Mouse (Mus musculus): ENCODE measurements at regions not wholly inside any gene's neighbourhood (a gene's known extent, or its start where the extent isn't known, plus 50 kb on each side); places are given as distances from the start of the nearest gene placed in this dataset.
"Not testable (repeated sequence)": the region's sequence is repeated elsewhere in the genome, so short reads cannot be mapped to it uniquely, and the experiment has no call there.

DNA sequence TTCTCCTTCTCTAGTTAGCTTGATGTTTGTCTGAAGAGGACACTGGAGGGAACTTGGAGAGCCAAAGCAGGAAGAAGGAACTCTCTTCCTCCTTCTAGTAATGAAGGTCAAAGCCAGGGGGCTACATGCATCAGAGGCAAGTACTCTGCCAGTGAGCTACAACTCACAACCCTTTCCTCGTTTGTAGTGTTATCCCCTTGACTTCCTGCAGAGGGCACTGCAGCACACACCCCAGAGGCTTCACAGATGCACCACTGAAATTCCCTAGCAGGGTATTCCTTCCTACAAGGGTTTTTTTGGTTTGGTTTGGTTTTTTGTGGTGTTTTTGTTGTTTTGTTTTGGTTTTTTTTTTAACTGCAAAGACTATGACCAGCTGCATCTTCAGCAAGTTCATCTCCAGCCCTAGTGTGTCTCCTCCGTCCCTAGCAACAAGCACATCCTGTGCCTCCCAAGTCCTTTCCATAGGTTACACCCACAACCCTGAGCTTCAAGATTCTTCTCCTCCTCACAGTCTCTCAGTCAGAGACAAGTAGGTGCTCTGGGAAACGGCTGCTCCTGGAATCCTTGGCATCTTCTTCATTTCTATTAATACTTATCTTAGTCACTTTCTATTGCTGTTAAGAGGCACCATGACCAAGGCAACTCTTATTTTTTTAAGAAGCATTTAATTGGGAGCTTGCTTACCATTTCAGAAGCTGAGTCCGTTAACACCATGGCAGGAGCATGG lies 119.0 kb upstream of the Ipo5 start:
- no peaks in the 10 kb centered on the region for H3K9me3 ChIP-seq (replicated peaks)
- 77% methylated on average over 4 of the region's 4 CpGs for WGBS
- DNase-seq (ENCODE audit: low spot score): no peak

DNA sequence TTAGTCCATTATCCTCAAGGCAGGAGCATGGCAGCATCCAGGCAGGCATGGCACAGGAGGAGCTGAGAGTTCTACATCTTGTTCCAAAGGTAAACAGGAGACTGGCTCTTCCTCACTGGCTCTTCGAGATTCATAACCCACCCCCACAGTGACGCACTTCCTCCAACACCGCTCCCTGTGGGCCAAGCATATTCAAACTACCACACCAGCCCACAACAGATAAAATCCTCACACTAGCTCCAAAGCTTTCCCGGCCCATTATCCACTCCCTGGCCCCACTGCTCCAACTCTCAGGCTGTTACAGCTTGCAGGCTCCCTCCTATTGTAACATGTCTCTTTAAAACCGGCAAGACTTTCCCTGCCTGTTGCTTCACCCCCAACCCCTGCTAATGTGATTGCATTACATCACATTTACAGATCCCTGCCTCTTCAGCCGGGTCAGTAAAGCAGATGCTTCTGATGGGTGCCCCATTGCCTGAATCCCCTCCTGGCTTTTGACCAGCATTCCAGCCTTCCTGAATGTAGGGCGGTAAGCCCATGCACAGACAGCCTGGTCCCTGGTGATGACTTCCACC lies 113.0 kb upstream of the Ipo5 start:
- WGBS: 77% methylated on average over 7 of the region's 7 CpGs
- H3K27me3 ChIP-seq (ENCODE audit: low read depth, poor library complexity, severe bottlenecking): no peaks in the 10 kb centered on the region
- H3K4me1 ChIP-seq: no peaks in the 10 kb centered on the region
- H3K9me3 ChIP-seq (replicated peaks): no peaks in the 10 kb centered on the region
- H3K4me3 ChIP-seq: no peak overlapping the region
- DNase-seq (ENCODE audit: low spot score): no peak
- no peak overlapping the region for H3K27ac ChIP-seq
- no peaks in the 10 kb centered on the region for H3K36me3 ChIP-seq

More for the DNA sequence above, 119.0 kb upstream of the Ipo5 start:
- no peak overlapping the region for H3K4me3 ChIP-seq
- H3K36me3 ChIP-seq: no peaks in the 10 kb centered on the region
- H3K27ac ChIP-seq: no peak overlapping the region
- H3K27me3 ChIP-seq (ENCODE audit: low read depth, poor library complexity, severe bottlenecking): no peaks in the 10 kb centered on the region
- no peaks in the 10 kb centered on the region for H3K4me1 ChIP-seq

DNA sequence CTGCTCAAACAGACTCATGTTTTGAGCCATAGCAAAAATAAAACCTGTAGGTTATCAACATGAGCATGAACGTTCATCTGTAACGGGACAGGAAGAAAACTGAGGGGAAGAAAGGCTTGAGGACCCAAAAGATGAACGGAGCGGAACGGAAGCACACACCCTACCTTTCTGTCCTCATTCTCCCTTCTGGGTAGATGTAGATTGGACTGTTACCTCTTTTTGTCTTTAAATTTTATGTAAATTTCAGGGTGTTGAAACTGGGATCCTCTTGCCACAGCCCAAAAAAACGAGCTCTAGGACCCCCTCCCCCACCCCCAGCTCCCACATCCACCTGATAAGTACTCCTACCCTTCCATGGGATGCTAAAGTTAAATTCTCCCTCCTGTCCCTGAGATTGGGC lies 107.8 kb upstream of the Ipo5 start:
- Histone ChIP-seq H3K9me3 (replicated peaks) (no peaks in the 10 kb centered on the region), H3K27me3 (ENCODE audit: low read depth, poor library complexity, severe bottlenecking) (peaks cover 7% of the 10 kb centered on the region; the same call in 1 of the 2 replicates), H3K4me3 (no peak overlapping the region), H3K27ac (no peak overlapping the region), H3K36me3 (no peaks in the 10 kb centered on the region), H3K4me1 (peaks cover 31% of the 10 kb centered on the region)
- WGBS: 72% methylated on average over 6 of the region's 6 CpGs
- no peak for DNase-seq (ENCODE audit: low spot score)

DNA sequence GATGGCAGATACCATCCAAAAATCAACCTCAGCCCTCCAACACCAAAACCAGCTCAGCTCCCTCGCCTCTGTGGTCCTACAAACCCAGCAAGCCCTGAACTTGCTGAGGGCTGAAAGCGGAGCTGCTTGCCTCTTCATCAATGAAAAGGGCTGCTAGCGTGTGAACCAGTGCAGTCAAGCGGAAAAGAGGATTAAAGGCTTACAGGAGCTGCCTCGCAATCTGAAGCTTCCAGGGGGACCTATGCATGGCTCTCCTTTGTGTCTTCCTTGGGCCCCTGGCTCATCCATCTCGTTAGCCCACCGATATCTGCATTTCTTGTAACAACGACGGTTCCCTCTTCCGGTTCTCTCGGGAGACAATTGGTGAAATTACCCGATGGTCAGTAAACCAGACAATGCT lies 107.3 kb upstream of the Ipo5 start:
- Histone ChIP-seq H3K4me1 (peaks cover 31% of the 10 kb centered on the region), H3K9me3 (replicated peaks) (no peaks in the 10 kb centered on the region), H3K36me3 (no peaks in the 10 kb centered on the region), H3K27ac (peak overlapping the region; percentile 53; the same call in 1 of the 2 replicates), H3K27me3 (ENCODE audit: low read depth, poor library complexity, severe bottlenecking) (peaks cover 7% of the 10 kb centered on the region; the same call in 1 of the 2 replicates), H3K4me3 (peak overlapping the region; percentile 18; the same call in 1 of the 2 replicates)
- no peak for DNase-seq (ENCODE audit: low spot score)
- 11% methylated on average over 12 of the region's 12 CpGs for WGBS

DNA sequence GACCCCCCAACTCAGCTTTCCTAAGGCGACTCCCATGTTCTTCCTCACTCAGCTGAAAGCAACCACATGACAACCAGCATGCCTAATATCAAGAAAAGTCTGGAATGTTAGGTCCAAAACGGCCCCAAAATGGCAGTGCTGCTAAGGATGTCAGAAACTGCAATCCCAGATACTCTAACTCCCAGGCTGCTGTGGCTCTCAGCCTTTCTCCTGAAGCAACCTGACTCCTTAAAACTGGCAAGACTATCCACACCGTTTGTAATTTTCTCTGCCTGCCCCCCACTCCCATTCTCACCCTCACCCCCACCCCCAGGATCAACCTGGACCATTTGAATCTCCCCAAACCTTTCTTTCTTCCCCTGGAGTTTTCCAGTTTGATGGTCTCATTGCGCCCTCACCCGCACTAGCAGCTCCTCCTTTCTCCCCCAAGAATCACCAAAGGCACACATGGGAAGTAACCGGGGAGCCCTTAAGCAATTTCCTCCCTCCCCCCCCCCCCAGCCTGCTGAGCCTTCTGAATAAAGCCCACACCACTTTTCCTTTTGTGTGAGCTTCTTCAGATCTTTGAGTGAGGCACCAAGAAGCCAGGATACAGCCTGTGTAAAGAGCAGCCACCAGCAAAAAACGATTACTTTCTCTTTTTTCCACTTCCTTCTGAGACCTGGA lies 106.7 kb upstream of the Ipo5 start:
- no peak overlapping the region for H3K27ac ChIP-seq
- H3K36me3 ChIP-seq: no peaks in the 10 kb centered on the region
- no peaks in the 10 kb centered on the region for H3K9me3 ChIP-seq (replicated peaks)
- no peak overlapping the region for H3K4me3 ChIP-seq
- no peak for DNase-seq (ENCODE audit: low spot score)
- H3K4me1 ChIP-seq: peaks cover 31% of the 10 kb centered on the region
- WGBS: 39% methylated on average over 7 of the region's 7 CpGs
- peaks cover 7% of the 10 kb centered on the region; the same call in 1 of the 2 replicates for H3K27me3 ChIP-seq (ENCODE audit: low read depth, poor library complexity, severe bottlenecking)

DNA sequence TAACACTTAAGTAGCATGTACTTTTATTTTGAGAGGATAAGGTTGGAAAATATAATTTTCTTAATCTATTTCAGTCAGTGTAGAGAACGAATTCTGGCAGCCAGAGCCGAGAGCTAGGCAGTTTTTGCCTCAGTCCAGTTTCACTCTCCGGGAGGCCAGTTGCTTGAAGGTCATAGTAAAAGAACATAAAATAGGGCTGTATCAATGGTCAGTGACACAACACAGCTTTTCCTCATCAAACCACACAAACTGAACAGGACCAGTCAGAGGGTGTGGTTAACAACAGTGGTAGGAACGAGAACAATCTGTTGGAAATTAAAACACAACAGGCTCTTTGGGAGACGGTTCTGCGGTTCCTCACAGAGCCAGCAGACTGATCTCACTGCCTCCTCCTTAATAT lies 105.9 kb upstream of the Ipo5 start:
- H3K36me3 ChIP-seq: no peaks in the 10 kb centered on the region
- peaks cover 7% of the 10 kb centered on the region; the same call in 1 of the 2 replicates for H3K27me3 ChIP-seq (ENCODE audit: low read depth, poor library complexity, severe bottlenecking)
- no peaks in the 10 kb centered on the region for H3K9me3 ChIP-seq (replicated peaks)
- H3K4me1 ChIP-seq: peaks cover 31% of the 10 kb centered on the region
- 65% methylated on average over 6 of the region's 6 CpGs for WGBS
- no peak overlapping the region for H3K27ac ChIP-seq
- no peak overlapping the region for H3K4me3 ChIP-seq
- DNase-seq (ENCODE audit: low spot score): no peak

DNA sequence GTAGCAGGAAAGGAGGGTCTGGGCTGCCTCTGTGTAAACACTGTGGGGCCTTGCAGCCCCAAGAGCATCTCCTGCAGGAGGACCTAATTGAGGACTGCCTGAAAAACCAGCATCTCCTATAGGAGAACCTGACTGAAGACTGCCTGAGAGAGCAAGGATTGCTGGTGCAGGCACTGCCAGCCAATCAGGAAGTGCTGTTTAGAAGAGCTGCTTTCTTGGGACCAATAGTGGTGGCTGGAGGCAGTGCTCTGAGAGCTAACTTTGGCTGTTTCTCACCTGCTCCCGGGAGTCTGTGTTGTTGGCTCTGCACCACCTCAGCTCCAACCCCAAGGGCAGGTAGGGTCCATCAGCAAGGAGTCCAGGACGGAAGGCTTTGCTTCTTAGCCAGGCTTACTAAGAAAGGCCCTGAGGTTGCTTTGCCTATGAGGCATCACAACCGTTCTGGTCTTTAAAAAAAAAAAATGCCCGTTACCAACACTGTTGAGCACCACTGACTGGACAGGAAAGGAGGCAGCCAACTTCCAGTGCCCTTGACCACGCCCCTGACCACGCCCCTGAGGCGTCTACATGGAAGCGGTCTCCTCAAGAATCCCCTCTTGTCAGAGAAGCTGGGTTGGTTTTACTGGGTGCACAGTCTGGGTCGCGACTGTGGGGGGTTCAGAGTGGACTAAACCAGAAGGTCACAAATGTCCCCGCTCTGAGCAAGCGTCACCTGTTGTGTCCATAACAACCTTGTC lies 105.0 kb upstream of the Ipo5 start:
- not testable (repeated sequence) for H3K36me3 ChIP-seq; H3K27me3 ChIP-seq (ENCODE audit: low read depth, poor library complexity, severe bottlenecking); H3K9me3 ChIP-seq (replicated peaks); H3K27ac ChIP-seq; H3K4me3 ChIP-seq; DNase-seq (ENCODE audit: low spot score)
- 47% methylated on average over 12 of the region's 12 CpGs for WGBS
- peaks cover 31% of the 10 kb centered on the region for H3K4me1 ChIP-seq

DNA sequence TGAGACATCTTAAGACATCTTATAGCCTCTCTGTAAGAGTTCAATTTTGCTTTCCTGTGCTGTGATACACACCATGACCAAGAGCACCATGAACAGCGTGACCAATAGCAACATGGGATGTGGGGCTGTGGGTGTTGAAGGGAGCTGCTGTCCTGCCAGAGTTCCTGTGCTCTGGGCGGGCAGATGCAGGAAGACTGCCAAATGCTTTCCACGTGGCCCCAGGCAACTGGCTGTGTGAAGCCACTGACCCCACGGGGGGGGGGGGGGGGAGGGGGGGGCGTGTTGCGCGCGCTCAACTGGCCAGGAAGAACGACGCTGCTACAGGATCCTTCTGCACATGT lies 104.5 kb upstream of the Ipo5 start:
- Histone ChIP-seq H3K27ac (no peak overlapping the region), H3K36me3 (no peaks in the 10 kb centered on the region), H3K27me3 (ENCODE audit: low read depth, poor library complexity, severe bottlenecking) (peaks cover 7% of the 10 kb centered on the region; the same call in 1 of the 2 replicates), H3K4me3 (no peak overlapping the region), H3K4me1 (peaks cover 31% of the 10 kb centered on the region), H3K9me3 (replicated peaks) (no peaks in the 10 kb centered on the region)
- WGBS: 68% methylated on average over 9 of the region's 10 CpGs
- DNase-seq (ENCODE audit: low spot score): no peak

DNA sequence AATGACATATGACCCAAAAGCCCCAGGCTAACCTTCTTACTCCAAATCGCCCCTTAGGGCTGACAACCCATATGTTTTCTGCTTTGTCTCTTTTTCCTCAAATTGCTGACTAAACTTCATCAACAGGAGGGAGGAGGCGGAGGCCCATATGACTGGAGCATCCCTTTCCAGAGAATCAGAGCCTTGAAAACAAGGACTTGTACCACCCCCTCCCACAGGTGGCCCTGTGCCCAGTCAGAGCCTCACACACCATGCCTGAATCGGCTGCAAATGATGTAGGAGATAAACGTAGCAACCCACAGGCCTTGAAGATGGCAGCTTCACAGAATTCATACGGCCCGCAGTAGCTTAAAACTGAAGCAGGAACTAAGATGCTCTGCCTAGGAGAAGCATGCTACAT lies 101.7 kb upstream of the Ipo5 start:
- no peak overlapping the region for H3K27ac ChIP-seq
- H3K27me3 ChIP-seq (ENCODE audit: low read depth, poor library complexity, severe bottlenecking): no peaks in the 10 kb centered on the region
- WGBS: 89% methylated on average over 6 of the region's 6 CpGs
- H3K4me1 ChIP-seq: peaks cover 23% of the 10 kb centered on the region
- H3K36me3 ChIP-seq: no peaks in the 10 kb centered on the region
- H3K4me3 ChIP-seq: no peak overlapping the region
- DNase-seq (ENCODE audit: low spot score): no peak
- no peaks in the 10 kb centered on the region for H3K9me3 ChIP-seq (replicated peaks)

DNA sequence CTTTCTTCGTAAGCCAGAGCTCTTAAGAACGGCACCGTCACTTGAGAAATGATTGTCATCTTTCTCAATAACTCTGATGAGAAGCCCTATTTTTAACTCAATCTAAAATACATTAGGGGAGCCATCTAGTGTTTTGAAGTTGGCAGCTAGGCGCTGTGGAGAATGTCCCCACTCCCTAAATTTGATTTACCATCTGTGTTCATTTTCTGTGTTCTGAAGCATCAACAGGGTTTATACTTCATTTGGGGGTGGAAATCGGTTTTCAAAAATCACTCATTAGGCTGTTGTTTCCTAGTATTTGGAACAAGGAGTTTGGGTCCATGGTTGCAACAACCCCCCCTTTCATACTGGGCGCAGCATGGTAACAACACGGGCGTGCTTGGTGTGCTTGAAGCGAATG lies 97.1 kb upstream of the Ipo5 start:
- no peak for DNase-seq (ENCODE audit: low spot score)
- no peak overlapping the region for H3K27ac ChIP-seq
- 94% methylated on average over 9 of the region's 9 CpGs for WGBS
- no peaks in the 10 kb centered on the region for H3K36me3 ChIP-seq
- no peaks in the 10 kb centered on the region for H3K27me3 ChIP-seq (ENCODE audit: low read depth, poor library complexity, severe bottlenecking)
- no peaks in the 10 kb centered on the region for H3K4me1 ChIP-seq
- H3K4me3 ChIP-seq: no peak overlapping the region
- no peaks in the 10 kb centered on the region for H3K9me3 ChIP-seq (replicated peaks)

DNA sequence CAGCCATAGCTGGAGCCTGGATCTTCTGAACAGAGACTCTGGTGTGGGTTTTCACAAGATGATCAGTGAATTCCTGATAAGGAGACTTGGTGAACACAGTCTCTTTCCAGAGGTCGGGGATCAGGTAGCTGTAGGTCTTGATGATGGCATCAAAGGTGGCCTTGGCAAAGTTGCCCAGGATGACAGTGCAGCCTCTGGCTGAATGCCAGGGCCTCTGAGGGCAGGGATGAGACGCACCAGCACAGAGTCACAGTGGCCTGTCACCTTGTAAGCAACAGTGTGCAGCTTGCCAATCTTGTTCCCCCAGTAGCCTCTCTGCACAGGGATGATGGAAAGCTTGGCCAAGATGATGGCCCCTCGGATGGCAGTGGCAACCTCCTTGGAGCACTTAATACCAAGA lies 95.9 kb upstream of the Ipo5 start:
- H3K4me3 ChIP-seq; H3K27me3 ChIP-seq (ENCODE audit: low read depth, poor library complexity, severe bottlenecking); H3K9me3 ChIP-seq (replicated peaks); DNase-seq (ENCODE audit: low spot score); H3K36me3 ChIP-seq; H3K4me1 ChIP-seq; H3K27ac ChIP-seq: not testable (repeated sequence)
- 80% methylated on average over 3 of the region's 3 CpGs for WGBS

DNA sequence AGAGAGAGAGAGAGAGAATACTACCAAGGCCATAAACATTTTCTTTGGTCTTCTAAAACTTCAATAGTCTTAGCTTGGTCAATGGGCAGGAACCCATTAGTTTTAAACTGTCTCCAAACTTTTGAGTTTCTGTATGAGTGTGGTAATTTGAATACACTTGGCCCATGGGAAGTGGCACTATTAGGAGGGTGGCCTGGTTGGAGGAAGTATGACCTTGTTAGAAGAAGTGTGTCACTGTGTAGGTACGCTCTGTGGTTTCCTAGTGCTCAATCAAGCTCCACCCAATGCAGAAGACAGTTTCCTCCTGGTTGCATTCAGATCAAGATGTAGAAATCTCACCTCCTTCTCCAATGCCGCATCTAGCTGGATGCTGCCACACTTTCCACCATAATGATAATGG lies 94.5 kb upstream of the Ipo5 start:
- no peak for DNase-seq (ENCODE audit: low spot score)
- Histone ChIP-seq H3K9me3 (replicated peaks) (no peaks in the 10 kb centered on the region), H3K27me3 (ENCODE audit: low read depth, poor library complexity, severe bottlenecking) (no peaks in the 10 kb centered on the region), H3K4me1 (no peaks in the 10 kb centered on the region), H3K4me3 (no peak overlapping the region), H3K27ac (no peak overlapping the region), H3K36me3 (no peaks in the 10 kb centered on the region)
- whole genome bisulfite sequencing: 88% methylated on average over 2 of the region's 2 CpGs

DNA sequence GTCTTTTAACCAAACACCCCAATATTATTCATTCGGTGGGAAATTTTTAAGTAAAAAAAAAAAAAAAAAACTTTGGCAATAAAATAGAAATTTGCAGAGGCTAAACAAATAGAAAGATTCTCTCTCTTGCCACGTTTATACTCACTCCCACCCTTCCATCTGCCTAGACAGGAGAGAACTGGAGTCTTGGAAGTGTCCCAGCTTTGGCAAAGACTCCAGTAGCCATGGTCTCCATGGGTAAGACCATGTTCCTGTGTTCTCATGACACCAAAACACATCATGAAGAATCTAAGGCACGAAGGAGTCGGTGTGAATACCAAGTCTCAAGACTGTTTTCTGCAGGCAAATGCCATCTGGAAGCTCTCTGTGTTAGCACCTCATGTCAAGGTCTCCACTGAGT lies 84.8 kb upstream of the Ipo5 start:
- 87% methylated on average over 4 of the region's 4 CpGs for WGBS
- peaks cover 6% of the 10 kb centered on the region for H3K4me1 ChIP-seq
- H3K27ac ChIP-seq: no peak overlapping the region
- no peak for DNase-seq (ENCODE audit: low spot score)
- no peak overlapping the region for H3K4me3 ChIP-seq
- no peaks in the 10 kb centered on the region for H3K27me3 ChIP-seq (ENCODE audit: low read depth, poor library complexity, severe bottlenecking)
- no peaks in the 10 kb centered on the region for H3K9me3 ChIP-seq (replicated peaks)
- no peaks in the 10 kb centered on the region for H3K36me3 ChIP-seq
